Mouse (Mus musculus): ENCODE measurements around the gene Gm15107. TPM values are rescaled to one million over a fixed set of nuclear protein-coding genes. Genes with fewer than 3 reads are reported as not detected.

Gene Gm15107
- polyA plus RNA-seq (2014; fragmentation: Illumina TruSeq; extraction: RNeasy Lipid Tissue Mini Kit (QIAGEN cat#74804); ENCODE audit: insufficient read depth, low read depth, low replicate concordance) = not detected

DNA sequence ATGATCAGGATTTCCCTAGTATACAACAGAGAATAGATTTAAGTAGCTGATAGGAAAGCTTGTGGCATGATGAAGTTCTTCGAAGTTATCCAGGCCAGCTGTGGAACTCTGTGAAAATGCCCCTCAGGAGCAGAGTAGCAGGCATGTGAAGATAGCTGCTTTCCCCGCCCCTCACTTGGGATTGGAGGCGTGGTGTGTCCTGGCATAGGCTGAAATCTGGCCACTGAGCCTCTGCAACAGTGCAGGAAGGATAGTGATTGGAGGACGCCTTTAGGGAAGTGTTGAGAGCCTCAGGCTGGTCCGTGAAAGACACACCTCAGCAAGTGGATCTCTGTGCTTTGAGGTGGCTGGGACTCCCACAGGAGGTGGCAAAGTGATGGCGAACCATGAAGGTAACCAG is at the start of gene Gm15107:
Gene Gm15107 (plus strand): TSS at position 301 of the 400 bp plus-strand sequence.

Other genes starting within 250 kb of the Gm15107 start
- gene Gm15080, start 187.7 kb upstream of the Gm15107 start, polyA plus RNA-seq (2014; fragmentation: Illumina TruSeq; extraction: RNeasy Lipid Tissue Mini Kit (QIAGEN cat#74804); ENCODE audit: insufficient read depth, low read depth, low replicate concordance) = not detected